Mouse (Mus musculus) CH12.LX (cell line): Measurements from ENCODE around the gene Ilkap.

Experiments
- CTCF ChIP-seq, 2 experiments: IDR thresholded peaks in 1 of 2; conservative IDR thresholded peaks in 1 of 2; 2 replicates each; pipeline ENCODE4 v1.5.1; 2011 to 2012; ENCODE audit warnings: low read depth in 2 of 2, low read length in 2 of 2, improper control_type of control experiment in 1 of 2, inconsistent platforms in 1 of 2, mild to moderate bottlenecking in 1 of 2, moderate library complexity in 1 of 2
- E2F4 ChIP-seq: IDR thresholded peaks from 2 replicates; pipeline ENCODE4 v1.6.1; 2011; ENCODE audit warnings: low read depth, low read length, improper control_type of control experiment; ENCODE audit not compliant: insufficient replicate concordance
- EP300 ChIP-seq: IDR thresholded peaks from 2 replicates; pipeline ENCODE4 v1.6.1; 2011; ENCODE audit warnings: low read length, improper control_type of control experiment
- USF1 ChIP-seq: IDR thresholded peaks from 2 replicates; pipeline ENCODE4 v1.6.1; 2014; ENCODE audit warnings: low read depth, mild to moderate bottlenecking, inconsistent platforms, low read length, improper control_type of control experiment
- ZKSCAN1 ChIP-seq: IDR thresholded peaks from 2 replicates; pipeline ENCODE4 v1.6.1; 2012; ENCODE audit warnings: low read depth, inconsistent platforms, low read length, improper control_type of control experiment, borderline replicate concordance

GRCm38 (mm10) chr1:91446511-91446910, 47.9 kb upstream of the Ilkap start:
- TF ChIP-seq E2F4 = no peak
- TF ChIP-seq USF1 = no peak
- no peak for TF ChIP-seq CTCF (conservative IDR thresholded peaks at IDR 0.05 in 1 of 2, IDR thresholded peaks at IDR 0.05 in 1 of 2; ENCODE audit: low read depth in 2 of 2, low read length in 2 of 2)
- no peak for TF ChIP-seq EP300
- no peak for TF ChIP-seq ZKSCAN1
